Mouse (Mus musculus): ENCODE measurements at regions not wholly inside any gene's neighbourhood (a gene's known extent, or its start where the extent isn't known, plus 50 kb on each side); places are given as distances from the start of the nearest gene placed in this dataset.

DNA sequence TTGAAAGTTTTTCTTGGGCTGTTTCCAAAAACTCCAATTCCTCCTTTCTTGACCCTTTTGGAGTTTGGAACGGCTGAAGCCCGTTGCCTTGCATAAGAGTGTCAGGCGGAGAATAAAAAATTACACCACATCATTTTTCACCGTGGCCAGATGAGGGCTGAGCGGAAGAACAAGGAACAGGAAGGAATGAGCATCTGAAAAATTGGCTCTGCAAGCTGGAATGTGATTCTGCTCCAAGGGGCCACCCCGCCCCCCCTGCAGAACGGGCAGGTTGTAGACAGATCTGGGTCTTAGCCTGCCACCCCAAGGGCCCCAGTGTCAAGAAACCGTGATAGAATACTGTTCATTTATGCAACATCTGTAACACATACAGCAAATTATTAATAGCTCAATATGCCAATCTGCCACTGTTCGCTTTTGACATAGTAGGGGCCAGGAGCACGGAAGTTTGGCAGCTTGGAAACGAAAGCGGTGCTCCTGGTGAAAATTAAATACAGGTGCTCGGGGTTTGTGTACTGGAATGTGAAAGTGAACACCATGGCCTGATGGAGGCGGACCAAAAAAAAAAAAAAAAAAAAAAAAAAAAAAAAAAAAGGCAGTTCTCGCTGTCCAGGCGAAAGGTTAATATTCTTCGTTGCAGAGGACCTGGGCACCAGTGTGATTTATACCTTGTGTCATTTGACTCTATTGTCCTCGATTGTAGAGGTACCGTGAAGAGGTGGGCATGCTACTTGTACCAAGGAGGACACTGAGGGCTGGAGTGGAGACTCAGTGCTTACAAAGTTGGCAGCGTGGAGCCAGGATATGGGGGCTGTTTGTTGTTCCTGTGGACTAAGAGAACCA, 487.9 kb upstream of the Mgmt start:
- no peaks in the 10 kb centered on the region for H3K36me3 ChIP-seq (replicated peaks; ENCODE audit: control insufficient read depth, insufficient read depth, low read depth, low read length)
- H3K27ac ChIP-seq (replicated peaks; ENCODE audit: low read depth, low read length), result no peak overlapping the region; the same call in 1 of the 2 replicates
- ATAC-seq (replicated peaks; ENCODE audit: insufficient number of reproducible peaks, low FRiP score, low TSS enrichment, low read depth) (peak; percentile 65; the same call in 1 of the 2 replicates), DNase-seq (ENCODE audit: low spot score) (peak; percentile 86)
- H3K4me3 ChIP-seq (ENCODE audit: low read depth, low read length), result no peak overlapping the region
- H3K27me3 ChIP-seq (ENCODE audit: control insufficient read depth, insufficient read depth, low read length), result no peaks in the 10 kb centered on the region
- H3K9me3 ChIP-seq (replicated peaks; ENCODE audit: control insufficient read depth, low read length), result no peaks in the 10 kb centered on the region
- peak overlapping the region; percentile 24; the same call in 1 of the 2 replicates for H3K4me2 ChIP-seq (ENCODE audit: low read depth, low read length)
- 36% methylated on average over 20 of the region's 20 CpGs for WGBS
- H3K9ac ChIP-seq (replicated peaks; ENCODE audit: low read length), result no peak overlapping the region
- H3K4me1 ChIP-seq (ENCODE audit: control insufficient read depth, insufficient read depth, low read length), result no peaks in the 10 kb centered on the region; the same call in 1 of the 2 replicates

DNA sequence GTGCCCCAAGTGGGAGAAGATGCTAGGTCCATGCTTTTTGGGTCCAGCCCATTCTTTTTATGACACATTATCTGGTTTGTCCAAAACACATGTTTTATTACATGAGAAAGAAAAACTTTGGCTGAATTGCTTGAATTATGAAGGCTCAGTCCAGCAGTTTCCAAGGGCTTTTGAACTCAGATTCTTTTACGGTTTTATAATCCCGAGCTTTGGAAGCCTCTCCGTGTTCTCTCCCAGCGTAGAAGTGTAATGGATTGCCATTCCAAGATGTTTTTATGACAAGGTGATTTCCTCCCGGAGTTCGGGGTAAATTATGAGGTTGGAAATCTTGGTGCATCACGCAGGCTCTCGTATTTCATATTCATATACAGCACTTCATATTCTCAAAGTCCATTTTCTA, 479.6 kb upstream of the Mgmt start:
- Histone ChIP-seq H3K36me3 (replicated peaks; ENCODE audit: control insufficient read depth, insufficient read depth, low read depth, low read length) (no peaks in the 10 kb centered on the region), H3K27ac (replicated peaks; ENCODE audit: low read depth, low read length) (no peak overlapping the region), H3K9ac (replicated peaks; ENCODE audit: low read length) (no peak overlapping the region), H3K4me2 (ENCODE audit: low read depth, low read length) (no peak overlapping the region), H3K4me3 (ENCODE audit: low read depth, low read length) (no peak overlapping the region), H3K4me1 (ENCODE audit: control insufficient read depth, insufficient read depth, low read length) (no peaks in the 10 kb centered on the region), H3K27me3 (ENCODE audit: control insufficient read depth, insufficient read depth, low read length) (no peaks in the 10 kb centered on the region), H3K9me3 (replicated peaks; ENCODE audit: control insufficient read depth, low read length) (no peaks in the 10 kb centered on the region)
- DNase-seq (ENCODE audit: low spot score) (no peak), ATAC-seq (replicated peaks; ENCODE audit: insufficient number of reproducible peaks, low FRiP score, low TSS enrichment, low read depth) (no peak)
- 89% methylated on average over 8 of the region's 8 CpGs for WGBS

DNA sequence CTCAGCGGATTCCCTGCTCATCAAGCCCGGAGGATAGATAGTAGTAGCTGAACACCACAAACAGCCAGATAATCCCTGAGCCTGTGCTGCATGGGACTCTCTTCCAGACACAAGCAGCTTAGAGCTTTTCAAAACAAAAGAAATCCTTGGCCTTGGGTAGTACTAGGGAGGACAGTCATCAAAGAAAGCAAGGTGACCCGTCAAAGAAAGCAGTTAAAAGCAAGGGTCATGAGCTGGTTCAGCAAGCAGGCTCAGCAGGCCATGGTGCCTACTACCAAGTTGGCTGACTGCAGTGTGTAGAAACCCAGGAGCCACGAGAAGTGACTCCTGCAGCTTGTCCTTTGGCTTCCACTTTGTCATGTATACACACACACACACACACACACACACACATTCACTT, 477.1 kb upstream of the Mgmt start:
- Histone ChIP-seq H3K27me3 (ENCODE audit: control insufficient read depth, insufficient read depth, low read length) (no peaks in the 10 kb centered on the region), H3K27ac (replicated peaks; ENCODE audit: low read depth, low read length) (no peak overlapping the region), H3K4me3 (ENCODE audit: low read depth, low read length) (no peak overlapping the region), H3K36me3 (replicated peaks; ENCODE audit: control insufficient read depth, insufficient read depth, low read depth, low read length) (no peaks in the 10 kb centered on the region), H3K9ac (replicated peaks; ENCODE audit: low read length) (no peak overlapping the region), H3K9me3 (replicated peaks; ENCODE audit: control insufficient read depth, low read length) (no peaks in the 10 kb centered on the region), H3K4me1 (ENCODE audit: control insufficient read depth, insufficient read depth, low read length) (no peaks in the 10 kb centered on the region), H3K4me2 (ENCODE audit: low read depth, low read length) (no peak overlapping the region)
- no peak for ATAC-seq (replicated peaks; ENCODE audit: insufficient number of reproducible peaks, low FRiP score, low TSS enrichment, low read depth)
- 61% methylated on average over 4 of the region's 4 CpGs for WGBS
- no peak for DNase-seq (ENCODE audit: low spot score)

DNA sequence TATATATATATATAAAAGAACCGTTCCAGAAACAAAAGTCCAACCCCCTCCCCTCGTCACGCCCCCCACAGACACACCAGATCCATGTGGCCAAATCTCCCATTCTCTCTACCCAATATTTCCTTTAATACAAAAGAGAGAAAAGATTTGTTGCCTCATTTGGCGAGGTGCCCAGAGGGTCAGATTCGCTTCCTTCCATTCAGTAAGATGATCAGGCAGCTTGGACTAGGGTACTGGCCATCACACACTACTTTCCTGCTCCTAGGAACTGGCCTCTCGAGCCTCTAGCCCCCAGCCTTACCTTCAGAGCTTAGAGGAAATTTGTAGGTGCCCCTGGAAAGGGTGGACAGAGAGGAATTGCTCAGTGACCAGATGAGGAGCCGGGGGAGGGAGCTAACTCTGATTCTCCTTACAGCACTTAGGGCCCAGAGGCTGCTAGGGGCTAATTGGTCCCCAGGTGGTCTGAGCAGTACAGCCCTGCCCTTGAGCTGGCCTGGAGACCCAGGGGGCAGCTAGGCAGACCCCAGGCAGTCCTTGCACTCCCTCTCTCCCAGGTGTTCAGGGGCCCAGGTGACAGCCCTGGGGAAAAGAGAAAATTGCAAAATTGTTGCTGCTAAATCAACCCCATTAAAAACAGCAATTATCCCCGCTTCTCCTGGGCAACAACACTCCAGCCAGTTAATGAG, 470.4 kb upstream of the Mgmt start:
- no peak overlapping the region for H3K4me3 ChIP-seq (ENCODE audit: low read depth, low read length)
- no peak overlapping the region for H3K4me2 ChIP-seq (ENCODE audit: low read depth, low read length)
- no peak overlapping the region for H3K27ac ChIP-seq (replicated peaks; ENCODE audit: low read depth, low read length)
- ATAC-seq (replicated peaks; ENCODE audit: insufficient number of reproducible peaks, low FRiP score, low TSS enrichment, low read depth) (no peak), DNase-seq (ENCODE audit: low spot score) (no peak)
- 54% methylated on average over 8 of the region's 8 CpGs for WGBS
- no peaks in the 10 kb centered on the region for H3K27me3 ChIP-seq (ENCODE audit: control insufficient read depth, insufficient read depth, low read length)
- H3K36me3 ChIP-seq (replicated peaks; ENCODE audit: control insufficient read depth, insufficient read depth, low read depth, low read length), result no peaks in the 10 kb centered on the region
- no peaks in the 10 kb centered on the region for H3K4me1 ChIP-seq (ENCODE audit: control insufficient read depth, insufficient read depth, low read length)
- no peaks in the 10 kb centered on the region for H3K9me3 ChIP-seq (replicated peaks; ENCODE audit: control insufficient read depth, low read length)
- H3K9ac ChIP-seq (replicated peaks; ENCODE audit: low read length), result no peak overlapping the region

DNA sequence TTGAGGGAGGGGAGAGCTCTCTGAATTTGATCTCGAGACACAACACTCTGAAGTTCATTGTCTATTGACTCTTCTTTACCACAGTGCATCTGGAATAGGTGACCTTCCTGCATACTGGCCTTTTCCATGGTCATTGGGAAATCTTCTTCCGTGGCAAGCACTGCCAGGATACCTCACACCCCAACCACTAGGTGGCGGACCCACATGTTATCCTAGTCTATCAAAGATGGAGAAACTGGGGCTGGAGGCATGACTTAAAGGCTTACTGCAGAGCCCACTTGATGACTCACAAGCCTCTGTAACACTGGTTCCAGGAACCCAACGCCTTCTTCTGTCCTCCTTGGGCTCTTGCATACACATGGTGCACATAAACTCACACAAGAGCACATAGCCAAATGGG, 467.2 kb upstream of the Mgmt start:
- ATAC-seq (replicated peaks; ENCODE audit: insufficient number of reproducible peaks, low FRiP score, low TSS enrichment, low read depth), result no peak
- Histone ChIP-seq H3K4me2 (ENCODE audit: low read depth, low read length) (no peak overlapping the region), H3K9ac (replicated peaks; ENCODE audit: low read length) (no peak overlapping the region), H3K36me3 (replicated peaks; ENCODE audit: control insufficient read depth, insufficient read depth, low read depth, low read length) (no peaks in the 10 kb centered on the region), H3K9me3 (replicated peaks; ENCODE audit: control insufficient read depth, low read length) (no peaks in the 10 kb centered on the region), H3K4me3 (ENCODE audit: low read depth, low read length) (no peak overlapping the region), H3K27ac (replicated peaks; ENCODE audit: low read depth, low read length) (no peak overlapping the region), H3K27me3 (ENCODE audit: control insufficient read depth, insufficient read depth, low read length) (no peaks in the 10 kb centered on the region), H3K4me1 (ENCODE audit: control insufficient read depth, insufficient read depth, low read length) (no peaks in the 10 kb centered on the region)
- WGBS, result 69% methylated on average over 4 of the region's 4 CpGs
- DNase-seq (ENCODE audit: low spot score), result no peak

DNA sequence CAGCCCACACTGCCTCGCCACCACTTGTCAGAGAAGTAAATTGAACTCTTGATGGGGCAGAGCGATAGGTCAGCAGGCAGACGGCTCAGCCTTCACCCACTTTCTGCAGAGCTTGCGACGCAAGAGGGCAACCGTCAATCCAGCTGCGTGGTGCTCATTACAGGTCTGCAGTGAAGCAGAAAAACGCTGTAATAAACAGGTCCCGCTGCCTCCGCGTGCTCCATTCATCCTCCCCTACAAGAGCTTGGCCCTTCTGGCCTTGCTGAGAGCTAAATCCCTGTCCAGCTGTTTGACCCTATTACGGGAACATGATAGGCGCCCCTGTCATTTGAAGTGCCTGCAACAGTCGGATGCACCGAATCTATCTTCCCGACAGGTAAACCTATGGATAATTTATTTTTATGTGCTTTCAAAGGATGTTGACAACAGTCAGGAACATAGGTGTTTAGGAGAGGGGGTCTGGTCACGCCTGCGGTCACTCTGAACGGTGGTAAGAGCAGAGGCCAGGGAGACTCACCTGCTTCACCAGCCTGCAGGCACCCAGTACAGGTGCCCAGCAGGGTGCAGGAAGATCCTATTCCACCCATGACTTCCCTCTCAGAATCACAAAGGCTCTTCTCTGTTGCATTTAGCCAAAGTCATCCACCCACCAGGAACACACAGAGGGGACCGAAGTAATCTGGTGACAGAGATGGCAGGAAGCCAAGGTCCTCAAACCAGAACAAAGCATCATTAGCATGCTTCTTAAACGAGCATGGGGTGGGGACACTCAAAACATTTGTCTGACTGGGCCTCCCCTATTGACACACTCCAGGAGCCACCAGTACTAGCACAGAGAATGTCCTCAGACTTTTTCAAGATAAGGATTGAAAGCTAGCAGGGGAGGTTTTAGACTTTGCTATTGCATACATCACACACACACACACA, 464.1 kb upstream of the Mgmt start:
- H3K36me3 ChIP-seq (replicated peaks; ENCODE audit: control insufficient read depth, insufficient read depth, low read depth, low read length), result no peaks in the 10 kb centered on the region
- H3K9ac ChIP-seq (replicated peaks; ENCODE audit: low read length), result no peak overlapping the region
- no peaks in the 10 kb centered on the region for H3K4me1 ChIP-seq (ENCODE audit: control insufficient read depth, insufficient read depth, low read length)
- peak; percentile 27 for DNase-seq (ENCODE audit: low spot score)
- H3K27me3 ChIP-seq (ENCODE audit: control insufficient read depth, insufficient read depth, low read length), result no peaks in the 10 kb centered on the region
- H3K27ac ChIP-seq (replicated peaks; ENCODE audit: low read depth, low read length), result no peak overlapping the region
- WGBS, result 48% methylated on average over 21 of the region's 21 CpGs
- peak; percentile 52; the same call in 1 of the 2 replicates for ATAC-seq (replicated peaks; ENCODE audit: insufficient number of reproducible peaks, low FRiP score, low TSS enrichment, low read depth)
- no peaks in the 10 kb centered on the region for H3K9me3 ChIP-seq (replicated peaks; ENCODE audit: control insufficient read depth, low read length)
- H3K4me2 ChIP-seq (ENCODE audit: low read depth, low read length), result no peak overlapping the region
- no peak overlapping the region for H3K4me3 ChIP-seq (ENCODE audit: low read depth, low read length)

DNA sequence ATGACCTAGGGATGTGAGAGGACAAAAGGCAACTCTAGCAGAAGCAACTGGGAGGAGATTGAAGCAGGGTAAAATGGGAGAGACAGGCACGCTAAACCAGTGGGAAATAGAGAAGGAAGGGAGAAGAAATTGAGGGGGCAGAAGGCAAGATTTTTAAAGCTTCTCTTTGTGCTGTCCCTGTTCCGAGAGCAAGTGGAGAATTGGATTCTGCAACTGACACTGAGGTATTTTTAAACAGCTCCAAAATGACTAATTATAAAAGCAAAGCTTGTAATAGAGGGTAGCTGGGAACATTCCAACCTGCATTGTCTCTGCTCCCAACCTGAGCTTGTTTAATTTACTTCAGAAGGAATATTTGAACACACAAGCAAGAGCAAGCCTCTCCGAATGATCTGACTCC, 460.7 kb upstream of the Mgmt start:
- Histone ChIP-seq H3K27ac (replicated peaks; ENCODE audit: low read depth, low read length) (no peak overlapping the region), H3K4me1 (ENCODE audit: control insufficient read depth, insufficient read depth, low read length) (no peaks in the 10 kb centered on the region), H3K4me3 (ENCODE audit: low read depth, low read length) (no peak overlapping the region), H3K36me3 (replicated peaks; ENCODE audit: control insufficient read depth, insufficient read depth, low read depth, low read length) (no peaks in the 10 kb centered on the region), H3K9ac (replicated peaks; ENCODE audit: low read length) (no peak overlapping the region), H3K9me3 (replicated peaks; ENCODE audit: control insufficient read depth, low read length) (no peaks in the 10 kb centered on the region), H3K4me2 (ENCODE audit: low read depth, low read length) (no peak overlapping the region), H3K27me3 (ENCODE audit: control insufficient read depth, insufficient read depth, low read length) (no peaks in the 10 kb centered on the region)
- DNase-seq (ENCODE audit: low spot score), result no peak
- ATAC-seq (replicated peaks; ENCODE audit: insufficient number of reproducible peaks, low FRiP score, low TSS enrichment, low read depth), result no peak
- 79% methylated on average over 3 of the region's 3 CpGs for WGBS

Measured in embryonic facial prominence, embryonic 11.5 days (tissue).